ENCODE assay signal across 9 mouse cellular contexts in genomic region chr4:151997701-151998100, GRCm38 (mm10). TPM values are rescaled to one million over a fixed set of nuclear protein-coding genes. Genes with fewer than 3 reads are reported as not detected.
DNase-seq lines count a peak whose midpoint lies in the region; ATAC-seq lines count a peak whose summit lies in the region.
"Had no signal": no experiment of that assay in that cellular context is flagged by ENCODE, and none has a peak within 500 bp of the region (broad histone marks: within the 10 kb centered on the region; RNA-seq: fewer than 3 reads in every experiment).

No protein-coding gene starts in this region.

- DNase-seq in kidney, adult 18-20 months: no peak
- DNase-seq in embryonic facial prominence, embryonic 11.5 days (ENCODE audit: low spot score): no peak
- DNase-seq in spleen, postnatal 36 days (ENCODE audit: low spot score in 2 of 2): no peak
- no peak for DNase-seq in cerebellum, adult 9-10 months
- DNase-seq in layer of hippocampus, postnatal 10 days (ENCODE audit: low spot score in 2 of 2): no peak
- DNase-seq: spleen, adult 18-20 months had no signal

- H3K27ac ChIP-seq in kidney, embryonic 16.5 days (ENCODE audit: low read length): no peak overlapping the region
- no peak overlapping the region for H3K27ac ChIP-seq in embryonic facial prominence, embryonic 11.5 days (replicated peaks; ENCODE audit: low read depth, low read length)
- no peak overlapping the region for H3K27ac ChIP-seq in forebrain, embryonic 12.5 days
- 0 out of 2 replicates have a peak overlapping the region, but pooled peaks have one; percentile 1 for H3K27ac ChIP-seq in liver, embryonic 12.5 days

- no peaks in the 10 kb centered on the region for H3K9me3 ChIP-seq in kidney, embryonic 16.5 days (ENCODE audit: low read length)
- H3K9me3 ChIP-seq in embryonic facial prominence, embryonic 11.5 days (replicated peaks; ENCODE audit: control insufficient read depth, low read length): no peaks in the 10 kb centered on the region
- H3K9me3 ChIP-seq in forebrain, embryonic 12.5 days: no peaks in the 10 kb centered on the region
- H3K9me3 ChIP-seq in liver, embryonic 12.5 days (replicated peaks): no peaks in the 10 kb centered on the region

- H3K27me3 ChIP-seq in kidney, embryonic 16.5 days (ENCODE audit: insufficient read depth, low read length): no peaks in the 10 kb centered on the region
- no peaks in the 10 kb centered on the region for H3K27me3 ChIP-seq in embryonic facial prominence, embryonic 11.5 days (ENCODE audit: control insufficient read depth, insufficient read depth, low read length)
- H3K27me3 ChIP-seq in forebrain, embryonic 12.5 days: 0 out of 2 replicates have a peak, but pooled peaks cover 4% of the 10 kb centered on the region
- peaks cover 26% of the 10 kb centered on the region for H3K27me3 ChIP-seq in liver, embryonic 12.5 days (replicated peaks)

- peak overlapping the region; percentile 84 for H3K9ac ChIP-seq in kidney, embryonic 16.5 days (replicated peaks; ENCODE audit: low read length)
- H3K9ac ChIP-seq in embryonic facial prominence, embryonic 11.5 days (replicated peaks; ENCODE audit: low read length): no peak overlapping the region
- H3K9ac ChIP-seq in forebrain, embryonic 12.5 days: no peak overlapping the region
- peak overlapping the region; percentile 94; the same call in 1 of the 2 replicates for H3K9ac ChIP-seq in liver, embryonic 12.5 days

- peaks cover 2% of the 10 kb centered on the region; the same call in 1 of the 2 replicates for H3K36me3 ChIP-seq in kidney, embryonic 16.5 days (ENCODE audit: insufficient read depth, low read length)
- H3K36me3 ChIP-seq in embryonic facial prominence, embryonic 11.5 days (replicated peaks; ENCODE audit: control insufficient read depth, insufficient read depth, low read depth, low read length): no peaks in the 10 kb centered on the region; the same call in 1 of the 2 replicates
- peaks cover 2% of the 10 kb centered on the region; the same call in 1 of the 2 replicates for H3K36me3 ChIP-seq in forebrain, embryonic 12.5 days (replicated peaks)
- H3K36me3 ChIP-seq in liver, embryonic 12.5 days: peaks cover 3% of the 10 kb centered on the region

- H3K4me1 ChIP-seq in kidney, embryonic 16.5 days (ENCODE audit: insufficient read depth, low read length): peaks cover 31% of the 10 kb centered on the region
- H3K4me1 ChIP-seq in embryonic facial prominence, embryonic 11.5 days (ENCODE audit: control insufficient read depth, insufficient read depth, low read length): peaks cover 4% of the 10 kb centered on the region
- H3K4me1 ChIP-seq in forebrain, embryonic 12.5 days: peaks cover 21% of the 10 kb centered on the region
- H3K4me1 ChIP-seq in liver, embryonic 12.5 days: peaks cover 32% of the 10 kb centered on the region

- no peak overlapping the region for H3K4me3 ChIP-seq in kidney, embryonic 16.5 days (ENCODE audit: low read length)
- H3K4me3 ChIP-seq in embryonic facial prominence, embryonic 11.5 days (ENCODE audit: low read depth, low read length): 0 out of 2 replicates have a peak overlapping the region, but pooled peaks have one; percentile 5
- H3K4me3 ChIP-seq in forebrain, embryonic 12.5 days (replicated peaks): peak overlapping the region; percentile 98; the same call in 1 of the 2 replicates
- H3K4me3 ChIP-seq in liver, embryonic 12.5 days: peak overlapping the region; percentile 91

- H3K4me2 ChIP-seq in kidney, embryonic 16.5 days (replicated peaks; ENCODE audit: low read depth, low read length): peak overlapping the region; percentile 70
- no peak overlapping the region for H3K4me2 ChIP-seq in embryonic facial prominence, embryonic 11.5 days (ENCODE audit: low read depth, low read length)
- H3K4me2 ChIP-seq in forebrain, embryonic 12.5 days: peak overlapping the region; percentile 80; the same call in 1 of the 2 replicates
- H3K4me2 ChIP-seq in liver, embryonic 12.5 days: peak overlapping the region; percentile 94

- 72% methylated on average over 3 of the region's 3 CpGs for WGBS in kidney, embryonic 16.5 days
- WGBS in embryonic facial prominence, embryonic 11.5 days: 67% methylated on average over 3 of the region's 3 CpGs
- 71% methylated on average over 3 of the region's 3 CpGs for WGBS in forebrain, embryonic 12.5 days
- 47% methylated on average over 3 of the region's 3 CpGs for WGBS in liver, embryonic 12.5 days (ENCODE audit: insufficient replicate concordance)

- ATAC-seq in kidney, embryonic 16.5 days (ENCODE audit: low FRiP score, low TSS enrichment): no peak
- no peak for ATAC-seq in embryonic facial prominence, embryonic 11.5 days (replicated peaks; ENCODE audit: insufficient number of reproducible peaks, low FRiP score, low TSS enrichment, low read depth)
- ATAC-seq in forebrain, embryonic 12.5 days (ENCODE audit: low FRiP score): no peak
- ATAC-seq in liver, embryonic 12.5 days: no peak

RNA-seq across cellular contexts. Expression of gene Phf13, which starts 1.6 kb away (rescaled TPM):
- 31.2 and 33.3 TPM in 2 replicates for polyA plus RNA-seq in kidney, embryonic 16.5 days (2015; fragmentation: Nextera tagmentation; extraction: Ambion mirVana)
- polyA plus RNA-seq in embryonic facial prominence, embryonic 11.5 days (2014; fragmentation: Nextera tagmentation; extraction: Ambion mirVana): 23.1 and 25.8 TPM in 2 replicates
- polyA plus RNA-seq in forebrain, embryonic 12.5 days (2016; fragmentation: Nextera tagmentation; extraction: Ambion mirVana): 24.4 and 27.4 TPM in 2 replicates
- polyA plus RNA-seq in liver, embryonic 12.5 days (2016; fragmentation: Nextera tagmentation; extraction: Ambion mirVana): 10.4 and 11.2 TPM in 2 replicates
- 10 to 100 TPM; 15.2 to 16.6 TPM for total RNA-seq in layer of hippocampus, postnatal 10 days (2021)

RNA-seq across cellular contexts. Expression of gene Thap3, which starts 8.9 kb away (rescaled TPM):
- polyA plus RNA-seq in kidney, embryonic 16.5 days (2015; fragmentation: Nextera tagmentation; extraction: Ambion mirVana): 42.4 and 46.4 TPM in 2 replicates
- 22.2 and 22.4 TPM in 2 replicates for polyA plus RNA-seq in embryonic facial prominence, embryonic 11.5 days (2014; fragmentation: Nextera tagmentation; extraction: Ambion mirVana)
- polyA plus RNA-seq in forebrain, embryonic 12.5 days (2016; fragmentation: Nextera tagmentation; extraction: Ambion mirVana): 33.9 and 38.6 TPM in 2 replicates
- 10.0 and 10.3 TPM in 2 replicates for polyA plus RNA-seq in liver, embryonic 12.5 days (2016; fragmentation: Nextera tagmentation; extraction: Ambion mirVana)
- 10 to 100 TPM; 22.8 to 34.2 TPM for total RNA-seq in layer of hippocampus, postnatal 10 days (2021)

RNA-seq across cellular contexts. Expression of gene Klhl21, which starts 10.9 kb away (rescaled TPM):
- 12.1 and 12.6 TPM in 2 replicates for polyA plus RNA-seq in kidney, embryonic 16.5 days (2015; fragmentation: Nextera tagmentation; extraction: Ambion mirVana)
- 3.2 TPM in 2 replicates for polyA plus RNA-seq in embryonic facial prominence, embryonic 11.5 days (2014; fragmentation: Nextera tagmentation; extraction: Ambion mirVana)
- polyA plus RNA-seq in forebrain, embryonic 12.5 days (2016; fragmentation: Nextera tagmentation; extraction: Ambion mirVana): 5.3 and 5.5 TPM in 2 replicates
- polyA plus RNA-seq in liver, embryonic 12.5 days (2016; fragmentation: Nextera tagmentation; extraction: Ambion mirVana): 10.9 and 12.0 TPM in 2 replicates
- total RNA-seq in layer of hippocampus, postnatal 10 days (2021): 10 to 100 TPM; 14.6 to 15.1 TPM

RNA-seq across cellular contexts. Expression of gene Zbtb48, which starts 29.8 kb away (rescaled TPM):
- 25.3 and 26.0 TPM in 2 replicates for polyA plus RNA-seq in kidney, embryonic 16.5 days (2015; fragmentation: Nextera tagmentation; extraction: Ambion mirVana)
- polyA plus RNA-seq in embryonic facial prominence, embryonic 11.5 days (2014; fragmentation: Nextera tagmentation; extraction: Ambion mirVana): 21.1 and 21.5 TPM in 2 replicates
- 23.7 and 24.2 TPM in 2 replicates for polyA plus RNA-seq in forebrain, embryonic 12.5 days (2016; fragmentation: Nextera tagmentation; extraction: Ambion mirVana)
- 11.4 and 12.2 TPM in 2 replicates for polyA plus RNA-seq in liver, embryonic 12.5 days (2016; fragmentation: Nextera tagmentation; extraction: Ambion mirVana)
- 10 to 100 TPM; 11.9 to 14.8 TPM for total RNA-seq in layer of hippocampus, postnatal 10 days (2021)

RNA-seq across cellular contexts. Expression of gene Tas1r1, which starts 40.7 kb away (rescaled TPM):
- 0.50 and 0.63 TPM in 2 replicates for polyA plus RNA-seq in kidney, embryonic 16.5 days (2015; fragmentation: Nextera tagmentation; extraction: Ambion mirVana)
- 0.25 and 0.55 TPM in 2 replicates for polyA plus RNA-seq in embryonic facial prominence, embryonic 11.5 days (2014; fragmentation: Nextera tagmentation; extraction: Ambion mirVana)
- polyA plus RNA-seq in forebrain, embryonic 12.5 days (2016; fragmentation: Nextera tagmentation; extraction: Ambion mirVana): 0.55 and 0.78 TPM in 2 replicates
- 0.12 and 0.19 TPM in 2 replicates for polyA plus RNA-seq in liver, embryonic 12.5 days (2016; fragmentation: Nextera tagmentation; extraction: Ambion mirVana)
- total RNA-seq in layer of hippocampus, postnatal 10 days (2021): under 1 TPM; 0.37 to 0.45 TPM

Comparison
In these comparisons a context has a peak if more than half of its experiments do, and no peak if none do; other contexts are left out.
1. H3K9ac ChIP-seq: peak in kidney, embryonic 16.5 days (single experiment) and liver, embryonic 12.5 days (single experiment); none in embryonic facial prominence, embryonic 11.5 days (single experiment) and forebrain, embryonic 12.5 days (single experiment).